Mouse (Mus musculus) activated CD4-positive, CD25-positive, alpha-beta regulatory T cell, adult 4 months (primary cell): ENCODE data around the gene Gm45711. TPM values are rescaled to one million over a fixed set of nuclear protein-coding genes. Genes with fewer than 3 reads are reported as not detected.
A peak's percentile ranks its signal among the peaks of the same experiment; 100 is the strongest.

Experiments
- ATAC-seq: one replicate; pipeline ENCODE4 v1.8.0; 2017
- polyA plus RNA-seq, 2 experiments: library from polyadenylated mRNA; unstranded; fragments of 100-300 nt; shearing (Covaris generic); gene quantifications; one replicate each; pipeline ENCODE4 v1.2.1; 2017

The Gm45711 gene
- polyA plus RNA-seq, 2 experiments from 2014 or later = not detected

DNA sequence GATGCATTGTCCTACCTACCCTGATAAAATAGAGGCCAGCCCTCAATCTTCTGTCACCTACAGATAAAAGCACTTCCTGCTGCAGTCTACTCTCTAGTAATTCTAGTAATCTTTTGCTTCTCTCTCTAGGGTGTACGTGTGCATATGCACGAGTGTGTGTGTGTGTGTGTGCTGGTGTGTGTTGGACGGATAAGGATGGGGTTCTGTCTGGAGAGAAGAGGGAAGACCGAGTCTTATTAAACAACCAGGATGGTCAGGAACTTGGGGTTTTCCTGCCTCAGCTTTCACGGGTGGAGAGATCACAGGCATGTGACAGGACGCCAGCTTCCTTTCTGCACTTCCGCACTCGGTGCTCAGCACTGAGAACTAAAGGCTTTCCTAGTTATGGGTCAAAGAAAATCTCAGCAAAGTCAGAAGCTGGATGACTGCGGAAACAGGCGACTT lies 70.4 kb downstream of the Gm45711 start:
- ATAC-seq = peak; percentile 90

DNA sequence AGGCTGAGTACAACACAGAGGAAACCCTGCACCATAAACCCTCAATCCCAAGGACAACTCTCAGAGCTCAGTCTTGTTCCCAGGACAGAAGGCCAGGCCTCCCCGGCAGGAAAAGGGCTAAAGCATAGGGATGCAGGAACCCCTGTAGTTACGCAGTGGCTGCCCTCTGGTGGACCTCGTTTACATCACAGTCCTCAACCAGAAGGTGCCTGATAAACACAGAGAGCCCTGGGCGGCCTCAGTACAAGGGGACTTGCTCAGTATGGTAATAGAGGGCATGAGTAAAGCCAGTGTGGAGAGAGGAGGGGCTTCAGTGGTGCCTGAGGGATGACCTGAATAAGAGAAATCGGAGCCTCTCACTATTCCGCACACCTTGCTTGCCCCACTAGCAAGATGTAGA lies 75.3 kb downstream of the Gm45711 start:
- no peak for ATAC-seq

DNA sequence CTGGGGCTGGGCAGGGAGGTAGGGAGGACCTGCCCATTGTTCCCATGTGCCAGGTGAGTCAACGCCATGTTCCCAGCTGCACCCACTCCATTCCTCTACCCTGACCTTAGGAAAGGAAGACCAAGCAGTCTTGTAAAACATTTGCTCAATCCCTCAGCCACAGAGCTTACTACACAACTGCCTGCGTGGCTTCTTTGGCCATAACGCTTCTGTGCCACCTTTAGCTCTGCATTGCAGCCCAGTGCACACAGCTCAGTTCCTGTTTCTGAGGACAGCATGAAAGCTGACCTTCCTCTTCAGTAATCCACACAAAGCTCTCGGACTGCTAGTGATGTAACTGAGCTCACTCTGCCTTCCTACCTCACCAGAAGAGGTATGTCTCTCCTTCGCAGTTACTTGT lies 77.0 kb downstream of the Gm45711 start:
- ATAC-seq = no peak

GRCm38 (mm10) chr8:104232039-104232438 lies 77.8 kb downstream of the Gm45711 start:
- ATAC-seq = no peak

Other genes with a start within 250 kb of the Gm45711 start
- gene Cdh5, start 208.5 kb downstream of the Gm45711 start, polyA plus RNA-seq = under 1 TPM in 1 of 2 experiments, not detected in 1; 0.11 TPM
- gene Bean1, start 139.6 kb downstream of the Gm45711 start, polyA plus RNA-seq = not detected
- 10 to 100 TPM; 39.5 to 41.6 TPM for gene Tk2, start 61.5 kb downstream of the Gm45711 start, polyA plus RNA-seq
- 100 to 1,000 TPM in 1 of 2 experiments, 10 to 100 TPM in 1; 92.7 to 102 TPM for gene Cklf, start 59.2 kb downstream of the Gm45711 start, polyA plus RNA-seq
- gene Cmtm2a, start 16.9 kb downstream of the Gm45711 start, polyA plus RNA-seq = not detected
- not detected for gene Cmtm1, start 64 bp upstream of the Gm45711 start, polyA plus RNA-seq
- not detected for gene Gm11020, start 11.5 kb upstream of the Gm45711 start, polyA plus RNA-seq
- not detected for gene Cmtm2b, start 12.1 kb upstream of the Gm45711 start, polyA plus RNA-seq
- gene Cmtm3, start 29.3 kb upstream of the Gm45711 start, polyA plus RNA-seq = 10 to 100 TPM; 17.1 to 22.7 TPM
- gene Cmtm4, start 85.7 kb upstream of the Gm45711 start, polyA plus RNA-seq = under 1 TPM; 0.40 TPM
- gene Dync1li2, start 133.0 kb upstream of the Gm45711 start, polyA plus RNA-seq = 10 to 100 TPM; 18.7 to 26.7 TPM
- under 1 TPM in 1 of 2 experiments, not detected in 1; 0.16 TPM for gene Terb1, start 199.8 kb upstream of the Gm45711 start, polyA plus RNA-seq
- 10 to 100 TPM; 87.9 to 93.4 TPM for gene Nae1, start 224.6 kb upstream of the Gm45711 start, polyA plus RNA-seq
- 1 to 10 TPM; 3.0 to 4.4 TPM for gene Car7, start 224.6 kb upstream of the Gm45711 start, polyA plus RNA-seq